Mouse (Mus musculus) cerebellum, adult 2 months (tissue): Measurements from ENCODE around the gene AC161166.1. TPM values are rescaled to one million over a fixed set of nuclear protein-coding genes. Genes with fewer than 3 reads are reported as not detected.
"Not testable (repeated sequence)": the region's sequence is repeated elsewhere in the genome, so short reads cannot be mapped to it uniquely, and the experiment has no call there.

Experiments used
- DNase-seq, 2 experiments: peaks; one replicate each; pipeline ENCODE4 v3.0.0; 2021
- H3K27ac ChIP-seq: fragments of 200-500 bp; 2 replicates; pipeline ENCODE4 v1.5.1; 2012; ENCODE audit warnings: low read length, control low read depth, inconsistent platforms; ENCODE audit not compliant: insufficient read depth
- H3K27me3 ChIP-seq: fragments of 200-500 bp; 2 replicates; pipeline ENCODE4 v1.6.1; 2012; ENCODE audit warnings: inconsistent platforms, mild to moderate bottlenecking, low read length, moderate library complexity; ENCODE audit not compliant: control insufficient read depth, insufficient read depth
- H3K4me1 ChIP-seq: fragments of 200-500 bp; 2 replicates; pipeline ENCODE4 v1.6.1; 2011; ENCODE audit warnings: low read length; ENCODE audit not compliant: control insufficient read depth, insufficient read depth
- H3K4me3 ChIP-seq: fragments of 200-500 bp; replicated peaks from 2 replicates; pipeline ENCODE3; 2011; ENCODE audit warnings: mild to moderate bottlenecking, low read depth, low read length, control low read depth; ENCODE audit not compliant: insufficient read depth
- CTCF ChIP-seq: fragments of 200-500 bp; IDR thresholded peaks from 2 replicates; pipeline ENCODE4 v1.5.1; 2011; ENCODE audit warnings: low read depth, mild to moderate bottlenecking, control low read depth, low read length, moderate library complexity, borderline replicate concordance; ENCODE audit not compliant: insufficient read depth
- POLR2A ChIP-seq: fragments of 200-500 bp; IDR thresholded peaks from 2 replicates; pipeline ENCODE4 v1.6.1; 2011; ENCODE audit warnings: low read length, control low read depth, borderline replicate concordance; ENCODE audit not compliant: insufficient read depth
- WGBS: fragments of 180-500 bp; shearing (Covaris S2); methylation state at CpG from one replicate; pipeline ENCODE4 v1.1.7; 2018; 5-methylcytosine and 5-hydroxymethylcytosine counted together
- polyA plus RNA-seq: library from polyadenylated mRNA; depleted of rRNA; stranded (reverse); fragments of >200 nt; gene quantifications from 2 replicates; pipeline ENCODE4 v1.2.3, GENCODE M21; 2012

Gene AC161166.1
- polyA plus RNA-seq, 1 experiment = not detected

- no peak for TF ChIP-seq POLR2A
- TF ChIP-seq CTCF = no peak
- DNase-seq = peak in 1 of 2 experiments; percentile 28
- H3K4me3 ChIP-seq = no peak overlapping the region
- WGBS = 48% methylated on average over 9 of the region's 9 CpGs
- peak overlapping the region; percentile 79 for H3K27ac ChIP-seq
- peaks cover 26% of the 10 kb centered on the region for H3K4me1 ChIP-seq
- H3K27me3 ChIP-seq = no peaks in the 10 kb centered on the region
Observed at GRCm38 (mm10) chr7:24486654-24487130, 25.6 kb downstream of the AC161166.1 start.

DNA sequence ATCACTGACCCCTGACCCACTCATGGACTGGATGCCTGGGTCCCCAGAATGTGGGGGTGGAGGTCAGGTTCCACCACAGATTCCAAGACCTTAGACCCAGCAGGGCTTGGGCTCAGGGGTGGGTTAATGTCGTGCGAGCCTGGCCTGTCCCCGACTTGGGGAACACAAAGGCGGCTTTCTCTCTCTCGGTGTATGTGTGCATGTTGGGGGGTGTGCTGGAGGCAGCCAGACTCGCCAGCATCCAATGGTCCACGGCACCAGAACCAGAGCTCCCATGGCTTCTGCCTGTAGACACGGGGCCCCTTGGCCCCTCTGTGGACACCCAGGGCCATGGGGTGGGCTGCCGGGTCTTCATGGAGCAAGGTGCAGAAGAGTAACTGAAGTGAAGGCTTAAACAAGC is 26.8 kb downstream of the AC161166.1 start:
- 57% methylated on average over 9 of the region's 9 CpGs for WGBS
- peak in 1 of 2 experiments; percentile 31 for DNase-seq
- no peak for TF ChIP-seq POLR2A
- H3K27me3 ChIP-seq = no peaks in the 10 kb centered on the region
- peak overlapping the region; percentile 79; the same call in 1 of the 2 replicates for H3K27ac ChIP-seq
- no peak overlapping the region for H3K4me3 ChIP-seq
- peaks cover 24% of the 10 kb centered on the region for H3K4me1 ChIP-seq

DNA sequence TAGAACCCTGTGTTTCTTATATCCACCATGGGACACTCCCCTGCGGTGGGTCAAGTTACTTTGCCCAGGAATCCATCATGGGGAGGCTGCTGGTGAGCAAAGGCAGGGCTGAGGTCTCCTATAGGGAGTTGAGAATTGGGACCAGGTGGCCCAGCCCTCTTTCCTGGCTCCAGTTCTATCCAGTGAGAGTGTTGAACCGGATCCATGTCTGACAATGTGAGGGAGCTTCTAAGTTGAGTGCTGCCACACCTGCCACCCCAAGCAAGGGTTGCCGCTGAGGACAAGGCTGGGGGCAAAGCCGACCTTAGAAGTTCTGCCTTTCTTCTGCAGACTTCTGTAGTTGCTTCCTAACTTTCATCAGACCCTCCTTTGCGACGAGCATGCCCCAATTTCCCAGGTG is 29.0 kb downstream of the AC161166.1 start:
- Histone ChIP-seq H3K4me3 (peak overlapping the region; percentile 88), H3K4me1 (peaks cover 26% of the 10 kb centered on the region), H3K27ac (0 out of 2 replicates have a peak overlapping the region, but pooled peaks have one; percentile 61)
- peak; percentile 43 to 64 for DNase-seq
- not testable (repeated sequence) for H3K27me3 ChIP-seq
- 10% methylated on average over 6 of the region's 6 CpGs for WGBS

- H3K4me1 ChIP-seq = peaks cover 25% of the 10 kb centered on the region
- WGBS = 0% methylated on average over 27 of the region's 38 CpGs
- peak in 1 of 2 experiments; percentile 43 for DNase-seq
Observed at GRCm38 (mm10) chr7:24482208-24483020, 29.8 kb downstream of the AC161166.1 start.

GRCm38 (mm10) chr7:24481474-24482207 is 30.6 kb downstream of the AC161166.1 start, which contains the start of gene Cadm4:
TSS of gene Cadm4 (plus strand) at chr7:24482023.
- Histone ChIP-seq H3K27me3 (no peaks in the 10 kb centered on the region), H3K27ac (peak within 1 kb of the TSS; percentile 61), H3K4me1 (peaks cover 18% of the 10 kb centered on the region), H3K4me3 (peak within 1 kb of the TSS; percentile 88)
- TF ChIP-seq CTCF (no peak), POLR2A (peak; percentile 92)
- 2% methylated on average over 75 of the region's 83 CpGs for WGBS
- peak; percentile 92 to 96 for DNase-seq

More at GRCm38 (mm10) chr7:24482208-24483020, 29.8 kb downstream of the AC161166.1 start:
- no peak for TF ChIP-seq CTCF
- no peak for TF ChIP-seq POLR2A
- peak overlapping the region; percentile 61; the same call in 1 of the 2 replicates for H3K27ac ChIP-seq
- peak overlapping the region; percentile 88 for H3K4me3 ChIP-seq
- H3K27me3 ChIP-seq = no peaks in the 10 kb centered on the region

DNA sequence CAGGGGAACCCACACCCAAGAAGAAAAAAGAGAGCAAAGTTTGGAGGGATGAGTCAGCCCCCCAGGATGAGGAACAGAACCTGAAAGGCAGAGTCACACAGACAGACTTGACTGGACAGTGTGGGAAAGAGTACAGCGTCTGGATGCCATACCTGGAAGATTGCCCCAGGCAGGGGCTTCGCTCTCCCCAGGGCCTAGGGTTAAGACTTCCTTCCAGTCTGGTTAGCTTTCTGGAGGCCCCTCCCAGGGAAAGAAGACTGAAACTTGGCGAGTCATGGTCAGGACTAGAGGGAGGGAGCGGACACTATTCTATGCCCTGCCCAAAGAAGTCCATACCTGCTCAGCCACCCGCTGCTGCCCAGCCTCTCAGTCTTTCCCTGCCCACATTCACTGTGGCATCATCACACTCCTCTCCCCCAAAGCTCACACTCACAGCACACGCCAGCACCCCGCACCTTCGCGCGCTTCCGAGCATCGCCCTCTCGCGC is 31.2 kb downstream of the AC161166.1 start:
- 2% methylated on average over 14 of the region's 14 CpGs for WGBS
- TF ChIP-seq CTCF (no peak), POLR2A (no peak)

DNA sequence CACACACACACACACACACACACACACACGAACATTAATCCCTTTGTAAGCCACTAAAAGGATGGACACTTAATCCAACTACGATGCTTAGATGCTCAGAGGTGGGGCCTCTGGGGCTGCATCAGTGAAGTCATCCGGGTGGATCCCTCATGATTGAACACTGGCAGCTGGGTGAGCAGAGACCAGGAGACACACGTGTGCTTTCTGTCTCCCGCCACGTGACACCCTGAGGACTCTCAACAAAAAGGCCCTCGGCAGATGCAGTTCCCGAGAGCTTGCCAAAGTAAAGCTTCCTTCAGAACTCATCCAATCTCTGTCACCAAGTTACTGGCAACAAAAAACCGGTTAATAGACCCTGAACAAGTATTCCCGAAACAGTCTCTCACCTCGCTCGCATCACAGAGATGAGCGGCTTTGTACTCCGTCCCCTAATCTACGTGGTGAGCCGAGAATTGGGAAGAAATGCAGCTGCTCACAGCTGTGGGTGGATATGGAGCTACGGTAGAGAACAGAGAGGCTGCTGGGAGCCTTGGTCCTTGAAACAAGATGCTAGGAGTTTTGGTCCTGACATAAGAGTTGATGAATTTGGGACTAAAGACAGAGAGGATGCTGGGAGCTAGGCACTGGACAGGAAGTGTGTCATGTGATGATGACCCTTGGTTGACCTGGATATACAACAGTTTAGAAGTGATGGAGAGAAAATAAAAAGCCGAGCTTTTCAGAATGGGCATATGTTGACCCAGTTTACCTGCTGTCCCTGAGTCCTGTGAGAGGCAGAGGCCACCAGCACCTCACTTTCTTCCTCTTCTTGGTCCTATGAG is 31.9 kb downstream of the AC161166.1 start:
- WGBS = 23% methylated on average over 18 of the region's 18 CpGs
- Histone ChIP-seq H3K4me3 (peak overlapping the region; percentile 79), H3K4me1 (peaks cover 13% of the 10 kb centered on the region), H3K27me3 (no peaks in the 10 kb centered on the region), H3K27ac (peak overlapping the region; percentile 35; the same call in 1 of the 2 replicates)
- DNase-seq = peak; percentile 34 to 44
- no peak for TF ChIP-seq CTCF
- TF ChIP-seq POLR2A = no peak

More for the DNA sequence above, 31.2 kb downstream of the AC161166.1 start:
- H3K4me3 ChIP-seq = peak overlapping the region; percentile 79
- peaks cover 14% of the 10 kb centered on the region for H3K4me1 ChIP-seq
- H3K27ac ChIP-seq = peak overlapping the region; percentile 35
- no peaks in the 10 kb centered on the region for H3K27me3 ChIP-seq
- peak in 1 of 2 experiments; percentile 49 for DNase-seq
